Mouse (Mus musculus): ENCODE measurements around the gene Atp5j. TPM values are rescaled to one million over a fixed set of nuclear protein-coding genes. Genes with fewer than 3 reads are reported as not detected.

Gene Atp5j
- polyA plus RNA-seq, 1 experiment from 2014 or later: 1,442 TPM

DNA sequence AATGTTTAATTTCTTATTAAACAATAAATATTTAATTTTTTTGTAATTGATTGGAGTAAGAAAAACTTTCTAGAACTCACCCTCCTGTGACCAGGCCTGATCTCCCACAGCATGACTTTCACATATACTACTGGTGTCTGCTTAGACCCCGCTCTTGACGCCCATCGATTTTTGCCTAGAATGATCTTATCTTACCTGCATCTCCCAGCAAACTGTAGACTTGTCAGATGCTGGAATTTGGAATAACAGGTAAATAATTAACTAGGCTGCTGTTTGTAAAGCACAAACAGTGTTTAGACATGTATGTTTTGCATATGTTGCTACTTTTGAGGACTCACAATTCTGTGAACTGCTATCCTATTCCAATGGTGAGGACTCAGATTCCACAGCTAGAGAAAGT, 29.2 kb downstream of the Atp5j start:
- 90% methylated on average over 3 of the region's 3 CpGs for WGBS
- Histone ChIP-seq H3K27me3 (replicated peaks) (no peaks in the 10 kb centered on the region), H3K9me3 (no peaks in the 10 kb centered on the region), H3K4me3 (no peak overlapping the region), H3K4me1 (peaks cover 10% of the 10 kb centered on the region), H3K36me3 (no peaks in the 10 kb centered on the region), H3K27ac (replicated peaks) (no peak overlapping the region), H3K9ac (no peak overlapping the region), H3K4me2 (no peak overlapping the region)
- no peak for ATAC-seq (ENCODE audit: extremely low read depth, insufficient number of reproducible peaks, low FRiP score, low TSS enrichment)

DNA sequence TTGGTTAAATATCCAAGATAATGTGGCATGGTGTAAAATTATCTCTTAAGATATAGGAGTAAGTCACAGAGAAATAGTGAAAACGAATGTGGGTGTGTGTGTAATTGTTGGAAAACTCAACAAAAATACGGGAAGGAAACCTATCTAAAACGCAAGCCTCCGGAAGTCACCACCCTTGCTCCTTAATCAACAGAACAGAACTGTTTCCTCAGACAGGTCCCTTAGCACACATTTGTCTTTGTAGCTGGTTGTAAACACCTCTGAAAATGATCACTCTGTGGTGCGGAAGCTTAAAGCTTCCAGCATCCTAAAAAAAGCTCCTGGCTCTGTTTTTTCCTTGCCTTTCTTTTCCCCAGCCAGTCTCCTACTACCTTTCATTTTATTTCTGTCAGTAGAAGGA, 30.6 kb downstream of the Atp5j start:
- H3K27me3 ChIP-seq (replicated peaks): no peaks in the 10 kb centered on the region
- ATAC-seq (ENCODE audit: extremely low read depth, insufficient number of reproducible peaks, low FRiP score, low TSS enrichment): no peak
- H3K9ac ChIP-seq: no peak overlapping the region
- no peak overlapping the region for H3K4me2 ChIP-seq
- 66% methylated on average over 5 of the region's 5 CpGs for WGBS
- no peak overlapping the region for H3K4me3 ChIP-seq
- H3K36me3 ChIP-seq: no peaks in the 10 kb centered on the region
- peaks cover 10% of the 10 kb centered on the region for H3K4me1 ChIP-seq
- no peaks in the 10 kb centered on the region for H3K9me3 ChIP-seq
- H3K27ac ChIP-seq (replicated peaks): no peak overlapping the region

DNA sequence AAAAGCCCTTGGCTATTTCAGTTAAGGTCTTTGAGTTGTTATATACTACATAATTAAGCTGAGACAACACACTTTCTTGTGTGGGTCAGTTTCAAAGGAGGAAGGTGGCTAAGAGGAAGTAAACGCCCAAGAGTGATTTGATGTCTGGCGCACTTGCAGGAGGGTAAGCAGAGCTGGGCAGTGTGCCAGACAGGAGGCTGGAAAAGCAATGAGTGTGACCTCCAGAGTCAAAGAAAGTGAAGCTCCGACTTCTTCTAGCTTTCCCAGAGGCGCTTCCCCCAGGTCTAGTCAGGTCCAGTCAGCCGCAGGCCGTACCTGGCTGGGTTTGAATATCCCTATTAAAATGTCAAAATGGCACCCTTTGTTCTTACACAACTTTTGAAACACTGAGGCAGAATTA, 33.2 kb downstream of the Atp5j start:
- H3K36me3 ChIP-seq: no peaks in the 10 kb centered on the region
- no peak for ATAC-seq (ENCODE audit: extremely low read depth, insufficient number of reproducible peaks, low FRiP score, low TSS enrichment)
- H3K27ac ChIP-seq (replicated peaks): peak overlapping the region; percentile 29; the same call in 1 of the 2 replicates
- H3K4me2 ChIP-seq: no peak overlapping the region
- H3K9ac ChIP-seq: no peak overlapping the region
- WGBS: 38% methylated on average over 6 of the region's 6 CpGs
- no peaks in the 10 kb centered on the region for H3K9me3 ChIP-seq
- peaks cover 10% of the 10 kb centered on the region for H3K4me1 ChIP-seq
- H3K27me3 ChIP-seq (replicated peaks): no peaks in the 10 kb centered on the region
- no peak overlapping the region for H3K4me3 ChIP-seq

GRCm38 (mm10) chr16:84800038-84800437, 35.4 kb downstream of the Atp5j start:
- H3K9me3 ChIP-seq: no peaks in the 10 kb centered on the region
- peaks cover 10% of the 10 kb centered on the region for H3K4me1 ChIP-seq
- H3K36me3 ChIP-seq: no peaks in the 10 kb centered on the region
- no peak overlapping the region for H3K9ac ChIP-seq
- no peak overlapping the region for H3K4me2 ChIP-seq
- no peak overlapping the region for H3K4me3 ChIP-seq
- WGBS: 84% methylated on average over 1 of the region's 2 CpGs
- H3K27ac ChIP-seq (replicated peaks): no peak overlapping the region
- no peak for ATAC-seq (ENCODE audit: extremely low read depth, insufficient number of reproducible peaks, low FRiP score, low TSS enrichment)
- no peaks in the 10 kb centered on the region for H3K27me3 ChIP-seq (replicated peaks)

DNA sequence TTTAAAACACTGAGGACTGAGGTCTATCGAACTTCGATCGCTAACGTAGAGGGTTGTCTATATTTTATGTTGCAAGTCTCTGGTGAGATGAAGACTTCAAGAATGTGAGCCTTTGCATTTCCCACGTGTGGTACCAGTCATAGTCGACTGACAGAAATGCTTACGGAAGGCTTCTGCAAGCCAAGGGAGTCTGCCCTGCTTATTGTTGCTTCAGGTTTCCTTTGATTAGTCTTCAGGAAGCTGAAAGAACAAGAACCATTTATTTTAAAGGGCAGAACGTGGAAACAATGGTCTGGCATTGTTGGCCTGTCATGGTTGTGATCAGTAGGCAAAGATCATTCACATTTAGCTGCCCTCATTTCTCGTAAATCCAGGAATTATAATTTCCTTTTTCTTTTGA, 38.7 kb downstream of the Atp5j start:
- no peaks in the 10 kb centered on the region for H3K27me3 ChIP-seq (replicated peaks)
- H3K4me1 ChIP-seq: 0 out of 2 replicates have a peak, but pooled peaks cover 3% of the 10 kb centered on the region
- ATAC-seq (ENCODE audit: extremely low read depth, insufficient number of reproducible peaks, low FRiP score, low TSS enrichment): no peak
- 69% methylated on average over 9 of the region's 9 CpGs for WGBS
- no peak overlapping the region for H3K27ac ChIP-seq (replicated peaks)
- no peaks in the 10 kb centered on the region for H3K9me3 ChIP-seq
- H3K4me3 ChIP-seq: no peak overlapping the region
- H3K4me2 ChIP-seq: no peak overlapping the region
- no peaks in the 10 kb centered on the region for H3K36me3 ChIP-seq
- H3K9ac ChIP-seq: no peak overlapping the region

GRCm38 (mm10) chr16:84795337-84795736, 40.1 kb downstream of the Atp5j start:
- Histone ChIP-seq H3K36me3 (no peaks in the 10 kb centered on the region), H3K4me2 (no peak overlapping the region), H3K9me3 (peaks cover 5% of the 10 kb centered on the region; the same call in 1 of the 2 replicates), H3K9ac (no peak overlapping the region), H3K27ac (replicated peaks) (no peak overlapping the region), H3K4me3 (no peak overlapping the region), H3K27me3 (replicated peaks) (no peaks in the 10 kb centered on the region), H3K4me1 (0 out of 2 replicates have a peak, but pooled peaks cover 3% of the 10 kb centered on the region)
- ATAC-seq (ENCODE audit: extremely low read depth, insufficient number of reproducible peaks, low FRiP score, low TSS enrichment): no peak
- 64% methylated on average over 3 of the region's 3 CpGs for WGBS

DNA sequence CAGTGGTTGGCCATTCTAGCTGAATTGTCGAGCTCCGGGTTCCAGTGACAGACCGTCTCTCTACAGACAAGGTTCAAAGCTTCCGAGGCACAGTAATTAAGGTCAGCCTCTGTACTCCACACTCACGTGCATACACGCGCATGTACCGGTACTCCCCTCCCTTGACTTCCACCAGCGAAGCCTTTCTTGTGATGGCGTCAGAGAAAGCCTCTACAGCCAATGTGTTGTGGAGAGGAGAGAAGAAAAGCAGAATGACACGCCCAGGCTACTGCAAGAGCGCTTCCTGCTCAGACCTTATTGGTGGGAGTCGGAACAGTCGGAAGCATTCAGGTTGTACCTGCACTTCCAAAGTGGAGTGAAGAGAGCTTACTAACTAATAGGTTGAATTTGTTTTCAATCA, 42.0 kb downstream of the Atp5j start:
- WGBS: 83% methylated on average over 14 of the region's 14 CpGs

GRCm38 (mm10) chr16:84790595-84791165, 44.7 kb downstream of the Atp5j start:
- Histone ChIP-seq H3K4me1 (0 out of 2 replicates have a peak, but pooled peaks cover 3% of the 10 kb centered on the region), H3K4me2 (no peak overlapping the region), H3K27me3 (replicated peaks) (no peaks in the 10 kb centered on the region), H3K27ac (replicated peaks) (no peak overlapping the region), H3K4me3 (no peak overlapping the region), H3K9me3 (peaks cover 5% of the 10 kb centered on the region; the same call in 1 of the 2 replicates), H3K36me3 (no peaks in the 10 kb centered on the region), H3K9ac (no peak overlapping the region)
- WGBS: 55% methylated on average over 2 of the region's 2 CpGs
- ATAC-seq (ENCODE audit: extremely low read depth, insufficient number of reproducible peaks, low FRiP score, low TSS enrichment): no peak

More for the DNA sequence above, 42.0 kb downstream of the Atp5j start:
- no peak overlapping the region for H3K27ac ChIP-seq (replicated peaks)
- no peaks in the 10 kb centered on the region for H3K27me3 ChIP-seq (replicated peaks)
- peaks cover 5% of the 10 kb centered on the region; the same call in 1 of the 2 replicates for H3K9me3 ChIP-seq
- H3K9ac ChIP-seq: no peak overlapping the region
- H3K4me2 ChIP-seq: no peak overlapping the region
- no peak for ATAC-seq (ENCODE audit: extremely low read depth, insufficient number of reproducible peaks, low FRiP score, low TSS enrichment)
- H3K4me1 ChIP-seq: 0 out of 2 replicates have a peak, but pooled peaks cover 3% of the 10 kb centered on the region
- H3K36me3 ChIP-seq: no peaks in the 10 kb centered on the region
- no peak overlapping the region for H3K4me3 ChIP-seq

- ATAC-seq (ENCODE audit: extremely low read depth, insufficient number of reproducible peaks, low FRiP score, low TSS enrichment): no peak
- Histone ChIP-seq H3K9ac (no peak overlapping the region), H3K4me1 (0 out of 2 replicates have a peak, but pooled peaks cover 9% of the 10 kb centered on the region), H3K4me2 (no peak overlapping the region), H3K9me3 (no peaks in the 10 kb centered on the region), H3K36me3 (no peaks in the 10 kb centered on the region), H3K4me3 (no peak overlapping the region), H3K27me3 (replicated peaks) (no peaks in the 10 kb centered on the region), H3K27ac (replicated peaks) (no peak overlapping the region)
- WGBS: 32% methylated on average over 7 of the region's 7 CpGs
Observed at GRCm38 (mm10) chr16:84784966-84785365, 50.5 kb downstream of the Atp5j start.

DNA sequence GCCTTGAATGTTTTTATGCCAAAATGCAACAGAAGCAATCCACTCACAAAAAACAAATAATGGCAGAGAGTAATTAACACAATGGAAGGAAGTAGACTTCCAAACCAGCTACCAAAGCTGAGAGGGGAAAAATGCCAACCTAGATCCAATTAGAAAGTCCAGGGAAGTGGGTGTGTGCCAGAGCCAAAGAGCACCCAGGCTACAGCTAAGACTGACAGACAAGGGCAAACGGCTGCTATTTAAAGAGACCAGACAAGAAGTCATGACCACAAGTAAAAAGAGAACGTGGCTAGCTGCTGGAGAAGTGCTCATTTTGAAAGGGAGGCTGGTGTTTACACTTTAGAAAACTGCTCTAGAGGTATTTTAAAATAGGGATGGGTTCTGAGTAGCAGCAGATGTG, 52.1 kb downstream of the Atp5j start:
- peaks cover 7% of the 10 kb centered on the region; the same call in 1 of the 2 replicates for H3K9me3 ChIP-seq
- 0 out of 2 replicates have a peak, but pooled peaks cover 9% of the 10 kb centered on the region for H3K4me1 ChIP-seq
- H3K9ac ChIP-seq: no peak overlapping the region
- no peak overlapping the region for H3K4me3 ChIP-seq
- H3K27me3 ChIP-seq (replicated peaks): no peaks in the 10 kb centered on the region
- ATAC-seq (ENCODE audit: extremely low read depth, insufficient number of reproducible peaks, low FRiP score, low TSS enrichment): no peak
- H3K36me3 ChIP-seq: no peaks in the 10 kb centered on the region
- H3K27ac ChIP-seq (replicated peaks): no peak overlapping the region
- 21% methylated on average over 2 of the region's 2 CpGs for WGBS
- H3K4me2 ChIP-seq: no peak overlapping the region

- H3K4me2 ChIP-seq: no peak overlapping the region
- peaks cover 17% of the 10 kb centered on the region for H3K27me3 ChIP-seq (replicated peaks)
- no peak for ATAC-seq (ENCODE audit: extremely low read depth, insufficient number of reproducible peaks, low FRiP score, low TSS enrichment)
- peaks cover 7% of the 10 kb centered on the region; the same call in 1 of the 2 replicates for H3K9me3 ChIP-seq
- 70% methylated on average over 5 of the region's 5 CpGs for WGBS
- H3K4me3 ChIP-seq: no peak overlapping the region
- no peak overlapping the region for H3K9ac ChIP-seq
- H3K27ac ChIP-seq (replicated peaks): no peak overlapping the region
- H3K36me3 ChIP-seq: no peaks in the 10 kb centered on the region
- 0 out of 2 replicates have a peak, but pooled peaks cover 9% of the 10 kb centered on the region for H3K4me1 ChIP-seq
Observed at GRCm38 (mm10) chr16:84779718-84780117, 55.7 kb downstream of the Atp5j start.

Measured in heart, embryonic 13.5 days (tissue).